Mouse (Mus musculus) small intestine, adult 2 months (tissue): Measurements from ENCODE around the gene Trarg1. TPM values are rescaled to one million over a fixed set of nuclear protein-coding genes. Genes with fewer than 3 reads are reported as not detected.

Experiments
- H3K27ac ChIP-seq: fragments of 200-500 bp; 2 replicates; pipeline ENCODE4 v1.5.1; 2012; ENCODE audit warnings: low read depth, low read length, control low read depth, inconsistent platforms; ENCODE audit not compliant: insufficient read depth
- H3K27me3 ChIP-seq: fragments of 200-500 bp; 2 replicates; pipeline ENCODE4 v1.6.1; 2012; ENCODE audit warnings: mild to moderate bottlenecking, moderate library complexity, low read length, inconsistent platforms; ENCODE audit not compliant: control insufficient read depth, insufficient read depth
- H3K36me3 ChIP-seq: fragments of 200-500 bp; 2 replicates; pipeline ENCODE4 v1.6.1; 2012; ENCODE audit warnings: mild to moderate bottlenecking, low read length, control low read depth, inconsistent platforms; ENCODE audit not compliant: control insufficient read depth, insufficient read depth
- H3K4me1 ChIP-seq: fragments of 200-500 bp; 2 replicates; pipeline ENCODE4 v1.6.1; 2012; ENCODE audit warnings: low read length, inconsistent platforms, mixed read lengths; ENCODE audit not compliant: control insufficient read depth, insufficient read depth, insufficient read length
- H3K4me3 ChIP-seq: fragments of 200-500 bp; 2 replicates; pipeline ENCODE4 v1.5.1; 2012; ENCODE audit warnings: low read depth, mild to moderate bottlenecking, control low read depth, inconsistent platforms, low read length, moderate library complexity
- CTCF ChIP-seq: fragments of 200-500 bp; IDR thresholded peaks from 2 replicates; pipeline ENCODE4 v1.5.1; 2012; ENCODE audit warnings: low read depth, mild to moderate bottlenecking, control low read depth, inconsistent platforms, low read length, moderate library complexity, mixed read lengths; ENCODE audit not compliant: insufficient replicate concordance, insufficient read length; ENCODE audit errors: extremely low read depth
- POLR2A ChIP-seq: fragments of 200-500 bp; IDR thresholded peaks from 2 replicates; pipeline ENCODE4 v1.6.1; 2012; ENCODE audit warnings: low read depth, mild to moderate bottlenecking, control low read depth, inconsistent platforms, low read length, moderate library complexity
- WGBS: fragments of 180-500 bp; shearing (Covaris S2); methylation state at CpG from one replicate; pipeline ENCODE4 v1.1.7; 2018; 5-methylcytosine and 5-hydroxymethylcytosine counted together
- polyA plus RNA-seq: library from polyadenylated mRNA; depleted of rRNA; stranded (reverse); fragments of >200 nt; gene quantifications from 2 replicates; pipeline ENCODE4 v1.2.3, GENCODE M21; 2012

The Trarg1 gene
- polyA plus RNA-seq, 1 experiment = 0.47 TPM

- no peak overlapping the region for H3K4me3 ChIP-seq
- WGBS = 61% methylated on average over 1 of the region's 1 CpGs
- H3K4me1 ChIP-seq = no peaks in the 10 kb centered on the region; the same call in 1 of the 2 replicates
- H3K27ac ChIP-seq = no peak overlapping the region
- H3K27me3 ChIP-seq = no peaks in the 10 kb centered on the region
- H3K36me3 ChIP-seq = no peaks in the 10 kb centered on the region
- TF ChIP-seq CTCF = no peak
- no peak for TF ChIP-seq POLR2A
These were observed 29.3 kb downstream of the Trarg1 start for GRCm38 (mm10) chr11:76708881-76709280.

GRCm38 (mm10) chr11:76709625-76710452 is 30.2 kb downstream of the Trarg1 start:
- Histone ChIP-seq H3K27me3 (no peaks in the 10 kb centered on the region), H3K27ac (no peak overlapping the region), H3K36me3 (no peaks in the 10 kb centered on the region), H3K4me3 (no peak overlapping the region), H3K4me1 (no peaks in the 10 kb centered on the region; the same call in 1 of the 2 replicates)
- TF ChIP-seq POLR2A (no peak), CTCF (no peak)
- 34% methylated on average over 15 of the region's 17 CpGs for WGBS

GRCm38 (mm10) chr11:76717000-76717399 is 37.4 kb downstream of the Trarg1 start:
- no peaks in the 10 kb centered on the region for H3K36me3 ChIP-seq
- H3K27ac ChIP-seq = no peak overlapping the region
- H3K27me3 ChIP-seq = no peaks in the 10 kb centered on the region
- 67% methylated on average over 4 of the region's 4 CpGs for WGBS
- H3K4me1 ChIP-seq = no peaks in the 10 kb centered on the region
- TF ChIP-seq POLR2A (no peak), CTCF (no peak)
- H3K4me3 ChIP-seq = no peak overlapping the region

- Histone ChIP-seq H3K4me3 (no peak overlapping the region), H3K27ac (no peak overlapping the region), H3K27me3 (no peaks in the 10 kb centered on the region), H3K36me3 (peaks cover 8% of the 10 kb centered on the region; the same call in 1 of the 2 replicates), H3K4me1 (no peaks in the 10 kb centered on the region)
- TF ChIP-seq POLR2A (no peak), CTCF (no peak)
- WGBS = 79% methylated on average over 8 of the region's 8 CpGs
These were observed 44.3 kb downstream of the Trarg1 start for GRCm38 (mm10) chr11:76723911-76724310.

- no peak overlapping the region for H3K27ac ChIP-seq
- 95% methylated on average over 11 of the region's 11 CpGs for WGBS
- H3K27me3 ChIP-seq = no peaks in the 10 kb centered on the region
- H3K4me3 ChIP-seq = no peak overlapping the region
- no peak for TF ChIP-seq CTCF
- TF ChIP-seq POLR2A = no peak
- H3K4me1 ChIP-seq = no peaks in the 10 kb centered on the region
- peaks cover 29% of the 10 kb centered on the region for H3K36me3 ChIP-seq
These were observed 48.5 kb downstream of the Trarg1 start for GRCm38 (mm10) chr11:76728093-76728492.

- Histone ChIP-seq H3K36me3 (peaks cover 51% of the 10 kb centered on the region), H3K27ac (no peak overlapping the region), H3K4me3 (no peak overlapping the region), H3K27me3 (no peaks in the 10 kb centered on the region), H3K4me1 (peaks cover 3% of the 10 kb centered on the region)
- TF ChIP-seq CTCF (no peak), POLR2A (no peak)
- WGBS = 86% methylated on average over 3 of the region's 3 CpGs
These were observed 51.0 kb downstream of the Trarg1 start for GRCm38 (mm10) chr11:76730650-76731049.

- Histone ChIP-seq H3K27ac (no peak overlapping the region), H3K4me3 (no peak overlapping the region), H3K27me3 (no peaks in the 10 kb centered on the region), H3K4me1 (peaks cover 3% of the 10 kb centered on the region), H3K36me3 (peaks cover 52% of the 10 kb centered on the region)
- TF ChIP-seq CTCF = no peak
- no peak for TF ChIP-seq POLR2A
- 78% methylated on average over 3 of the region's 3 CpGs for WGBS
These were observed 55.0 kb downstream of the Trarg1 start for GRCm38 (mm10) chr11:76734560-76734959.
